Mouse (Mus musculus): ENCODE results near the gene Fam193a.

GRCm38 (mm10) chr5:34525663-34526476 lies 156.1 kb downstream of the Fam193a start, which contains the start of gene Sh3bp2:
- TF ChIP-seq POLR2A (IDR thresholded peaks at IDR 0.05; ENCODE audit: control insufficient read depth, extremely low read depth, insufficient read depth, low read length, poor library complexity) (peak; percentile 42; the same call in 1 of the 2 replicates), CTCF (IDR thresholded peaks at IDR 0.05; ENCODE audit: borderline replicate concordance, control insufficient read depth, extremely low read depth, insufficient read depth, low read length, poor library complexity) (0 out of 2 replicates have a peak, but pooled peaks have one; percentile 48)

All from thymus, adult 2 months (tissue).